Mouse (Mus musculus): ENCODE measurements around the gene Akr1c14.
A peak's percentile ranks its signal among the peaks of the same experiment; 100 is the strongest.
"Not testable (repeated sequence)": the region's sequence is repeated elsewhere in the genome, so short reads cannot be mapped to it uniquely, and the experiment has no call there.

The Akr1c14 gene

GRCm38 (mm10) chr13:4124471-4124870, 75.7 kb downstream of the Akr1c14 start:
- not testable (repeated sequence) for DNase-seq

GRCm38 (mm10) chr13:4125846-4126245, 77.0 kb downstream of the Akr1c14 start:
- DNase-seq, result not testable (repeated sequence)

- DNase-seq, result peak; percentile 15
Measured at GRCm38 (mm10) chr13:4129100-4129499, 80.3 kb downstream of the Akr1c14 start.

- DNase-seq, result no peak
Measured at GRCm38 (mm10) chr13:4131317-4131716, 82.5 kb downstream of the Akr1c14 start.

- DNase-seq, result no peak
Measured at GRCm38 (mm10) chr13:4131721-4132120, 82.9 kb downstream of the Akr1c14 start.

- no peak for DNase-seq
Measured at GRCm38 (mm10) chr13:4133070-4133469, 84.3 kb downstream of the Akr1c14 start.

Data from right cerebral cortex, adult 18-20 months (tissue).